In genomic region chr11:99147920-99148289, GRCm38 (mm10) we compare ENCODE assay signal across 9 mouse cellular contexts. TPM values are rescaled to one million over a fixed set of nuclear protein-coding genes. Genes with fewer than 3 reads are reported as not detected.
DNase-seq lines count a peak whose midpoint lies in the region; ATAC-seq and TF ChIP-seq lines count a peak whose summit lies in the region.
"Had no signal": no experiment of that assay in that cellular context is flagged by ENCODE, and none has a peak within 500 bp of the region (broad histone marks: within the 10 kb centered on the region; RNA-seq: fewer than 3 reads in every experiment).

No protein-coding gene starts in this region.

- WGBS in kidney, embryonic 15.5 days = 20% methylated on average over 4 of the region's 4 CpGs
- 30% methylated on average over 4 of the region's 4 CpGs for WGBS in hindbrain, embryonic 16.5 days
- 34% methylated on average over 2 of the region's 4 CpGs for WGBS in neural tube, embryonic 13.5 days

- peaks cover 60% of the 10 kb centered on the region for H3K4me1 ChIP-seq in kidney, embryonic 15.5 days
- peaks cover 16% of the 10 kb centered on the region for H3K4me1 ChIP-seq in hindbrain, embryonic 16.5 days (ENCODE audit: control insufficient read depth, insufficient read depth, low read depth, low read length)
- peaks cover 37% of the 10 kb centered on the region for H3K4me1 ChIP-seq in neural tube, embryonic 13.5 days (replicated peaks)

- peak overlapping the region; percentile 15; the same call in 1 of the 2 replicates for H3K4me2 ChIP-seq in kidney, embryonic 15.5 days
- H3K4me2 ChIP-seq in hindbrain, embryonic 16.5 days (ENCODE audit: low read length) = no peak overlapping the region
- H3K4me2 ChIP-seq in neural tube, embryonic 13.5 days = no peak overlapping the region

- no peak for DNase-seq in kidney, adult 9 months
- DNase-seq in brain, embryonic 14.5 days (ENCODE audit: low read depth) = peak; percentile 15
- no peak for DNase-seq in ovary, adult 18-20 months (ENCODE audit: low spot score)

- H3K9me3 ChIP-seq in kidney, embryonic 15.5 days (replicated peaks) = no peaks in the 10 kb centered on the region
- H3K9me3 ChIP-seq in hindbrain, embryonic 16.5 days (ENCODE audit: control insufficient read depth, low read length) = no peaks in the 10 kb centered on the region
- no peaks in the 10 kb centered on the region for H3K9me3 ChIP-seq in neural tube, embryonic 13.5 days

- H3K36me3 ChIP-seq in kidney, embryonic 15.5 days = no peaks in the 10 kb centered on the region
- H3K36me3 ChIP-seq in hindbrain, embryonic 16.5 days (ENCODE audit: control insufficient read depth, insufficient read depth, low read length) = no peaks in the 10 kb centered on the region
- no peaks in the 10 kb centered on the region for H3K36me3 ChIP-seq in neural tube, embryonic 13.5 days

- peak; percentile 30 for ATAC-seq in kidney, embryonic 15.5 days (replicated peaks; ENCODE audit: low FRiP score)
- ATAC-seq in hindbrain, embryonic 16.5 days = no peak
- ATAC-seq in neural tube, embryonic 13.5 days (ENCODE audit: low read depth) = peak; percentile 15; the same call in 1 of the 2 replicates
- ATAC-seq in frontal cortex, adult (ENCODE audit: low TSS enrichment) = no peak
- ATAC-seq in erythroid progenitor cell, adult 5-6 weeks (replicated peaks; ENCODE audit: low FRiP score, poor library complexity, severe bottlenecking) = no peak
- ATAC-seq: Patski had no signal

- no peaks in the 10 kb centered on the region for H3K27me3 ChIP-seq in kidney, embryonic 15.5 days
- no peaks in the 10 kb centered on the region for H3K27me3 ChIP-seq in hindbrain, embryonic 16.5 days (replicated peaks; ENCODE audit: control insufficient read depth, insufficient read depth, low read length)
- no peaks in the 10 kb centered on the region for H3K27me3 ChIP-seq in neural tube, embryonic 13.5 days

- H3K4me3 ChIP-seq in kidney, embryonic 15.5 days (replicated peaks) = no peak overlapping the region
- H3K4me3 ChIP-seq in hindbrain, embryonic 16.5 days (ENCODE audit: low read length) = no peak overlapping the region
- H3K4me3 ChIP-seq in neural tube, embryonic 13.5 days = no peak overlapping the region

- TF ChIP-seq POLR2A in brain, embryonic 14.5 days (IDR thresholded peaks at IDR 0.05; ENCODE audit: borderline replicate concordance, extremely low read depth, insufficient read depth, insufficient read length, poor library complexity, severe bottlenecking) = no peak

- TF ChIP-seq CTCF in brain, embryonic 14.5 days (IDR thresholded peaks at IDR 0.05; ENCODE audit: borderline replicate concordance, extremely low read depth, insufficient read depth, insufficient read length) = no peak

- no peak overlapping the region for H3K9ac ChIP-seq in kidney, embryonic 15.5 days
- no peak overlapping the region for H3K9ac ChIP-seq in hindbrain, embryonic 16.5 days (ENCODE audit: low read depth, low read length)
- H3K9ac ChIP-seq in neural tube, embryonic 13.5 days = no peak overlapping the region

- peak overlapping the region; percentile 94 for H3K27ac ChIP-seq in kidney, embryonic 15.5 days
- peak overlapping the region; percentile 35 for H3K27ac ChIP-seq in hindbrain, embryonic 16.5 days (ENCODE audit: low read depth, low read length)
- H3K27ac ChIP-seq in neural tube, embryonic 13.5 days (replicated peaks) = peak overlapping the region; percentile 49

RNA-seq across cellular contexts. Expression of gene Ccr7, which starts 7.0 kb away (rescaled TPM):
- 0.17 and 0.18 TPM in 2 replicates for polyA plus RNA-seq in kidney, embryonic 15.5 days (2015; fragmentation: Nextera tagmentation; extraction: Ambion mirVana)
- 0.07 TPM in 1 of 2 replicates, not detected in the other for polyA plus RNA-seq in brain, embryonic 14.5 days (2012; rRNA removed)
- not detected in 2 replicates for polyA plus RNA-seq in hindbrain, embryonic 16.5 days (2015; fragmentation: Nextera tagmentation; extraction: Ambion mirVana)
- not detected in 2 replicates for polyA plus RNA-seq in neural tube, embryonic 13.5 days (2015; fragmentation: Nextera tagmentation; extraction: Ambion mirVana)
- 1.4 and 8.0 TPM in 2 replicates for total RNA-seq in erythroid progenitor cell, adult 5-6 weeks (2015; ENCODE audit: low replicate concordance)
- 1.3 and 2.0 TPM in 2 replicates for total RNA-seq in erythroid progenitor cell, adult 5-6 weeks (2017; ENCODE audit: low replicate concordance)

RNA-seq across cellular contexts. Expression of gene Tns4, which starts 58.8 kb away (rescaled TPM):
- 0.29 and 0.32 TPM in 2 replicates for polyA plus RNA-seq in kidney, embryonic 15.5 days (2015; fragmentation: Nextera tagmentation; extraction: Ambion mirVana)
- polyA plus RNA-seq in brain, embryonic 14.5 days (2012; rRNA removed) = 0.08 and 0.16 TPM in 2 replicates
- polyA plus RNA-seq in hindbrain, embryonic 16.5 days (2015; fragmentation: Nextera tagmentation; extraction: Ambion mirVana) = 0.16 TPM in 2 replicates
- polyA plus RNA-seq in neural tube, embryonic 13.5 days (2015; fragmentation: Nextera tagmentation; extraction: Ambion mirVana) = 0.40 TPM in 1 of 2 replicates, not detected in the other
- total RNA-seq in erythroid progenitor cell, adult 5-6 weeks (2015; ENCODE audit: low replicate concordance) = not detected in 2 replicates
- total RNA-seq in erythroid progenitor cell, adult 5-6 weeks (2017; ENCODE audit: low replicate concordance) = 2.6 and 3.1 TPM in 2 replicates
- polyA plus RNA-seq: Patski had no signal

Comparison
In these comparisons a context has a peak if more than half of its experiments do, and no peak if none do; other contexts are left out.
1. ATAC-seq: peak in kidney, embryonic 15.5 days (single experiment) and neural tube, embryonic 13.5 days (single experiment); none in hindbrain, embryonic 16.5 days (single experiment), frontal cortex, adult (single experiment) and erythroid progenitor cell, adult 5-6 weeks (single experiment).
2. H3K27ac ChIP-seq: peak in every context shown above with its lines; median percentile 94 in kidney, embryonic 15.5 days; 49 in neural tube, embryonic 13.5 days; 35 in hindbrain, embryonic 16.5 days.